Mouse (Mus musculus): ENCODE data around the gene Fgfr4.

Gene Fgfr4

DNA sequence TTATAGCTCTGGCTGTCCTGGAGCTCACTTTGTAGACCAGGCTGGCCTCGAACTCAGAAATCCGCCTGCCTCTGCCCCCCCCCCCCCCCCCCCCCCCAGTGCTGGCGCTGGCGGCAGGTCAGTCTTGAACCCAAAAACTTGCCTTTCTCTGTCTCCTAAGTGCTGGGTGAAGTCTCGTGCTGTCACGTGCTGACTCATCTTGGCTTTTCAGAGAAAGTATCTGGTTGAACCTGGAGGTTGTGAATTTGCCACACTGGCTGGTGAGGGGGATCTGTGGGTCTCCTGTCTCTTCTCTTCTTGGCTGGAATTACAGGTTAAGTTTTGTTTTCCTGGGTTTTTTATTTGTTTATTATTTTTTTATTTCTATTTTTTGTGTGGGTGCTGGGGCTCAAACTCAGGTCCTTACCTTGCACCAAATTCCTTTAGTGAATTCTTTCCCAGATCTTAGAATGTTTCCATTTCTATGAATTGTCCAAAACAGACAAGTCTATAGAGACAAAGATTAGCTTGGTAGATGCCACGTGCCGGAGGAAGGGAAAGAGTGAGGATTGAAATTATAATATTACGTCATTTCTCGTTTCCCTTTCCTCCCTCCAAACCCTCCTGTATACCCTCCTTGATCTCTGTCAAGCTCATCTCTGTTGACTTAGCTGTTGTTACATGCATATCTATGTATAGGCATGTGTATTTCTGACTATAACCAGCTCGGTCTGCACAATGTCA, 52.4 kb downstream of the Fgfr4 start:
- in situ Hi-C loops (cut with MboI; ENCODE audit: low pct_unique_long_range_greater_than_20kb in 1 of 2, low sequenced_read_pairs in 2 of 2, unreplicated experiment in 1 of 2): no loop called here

DNA sequence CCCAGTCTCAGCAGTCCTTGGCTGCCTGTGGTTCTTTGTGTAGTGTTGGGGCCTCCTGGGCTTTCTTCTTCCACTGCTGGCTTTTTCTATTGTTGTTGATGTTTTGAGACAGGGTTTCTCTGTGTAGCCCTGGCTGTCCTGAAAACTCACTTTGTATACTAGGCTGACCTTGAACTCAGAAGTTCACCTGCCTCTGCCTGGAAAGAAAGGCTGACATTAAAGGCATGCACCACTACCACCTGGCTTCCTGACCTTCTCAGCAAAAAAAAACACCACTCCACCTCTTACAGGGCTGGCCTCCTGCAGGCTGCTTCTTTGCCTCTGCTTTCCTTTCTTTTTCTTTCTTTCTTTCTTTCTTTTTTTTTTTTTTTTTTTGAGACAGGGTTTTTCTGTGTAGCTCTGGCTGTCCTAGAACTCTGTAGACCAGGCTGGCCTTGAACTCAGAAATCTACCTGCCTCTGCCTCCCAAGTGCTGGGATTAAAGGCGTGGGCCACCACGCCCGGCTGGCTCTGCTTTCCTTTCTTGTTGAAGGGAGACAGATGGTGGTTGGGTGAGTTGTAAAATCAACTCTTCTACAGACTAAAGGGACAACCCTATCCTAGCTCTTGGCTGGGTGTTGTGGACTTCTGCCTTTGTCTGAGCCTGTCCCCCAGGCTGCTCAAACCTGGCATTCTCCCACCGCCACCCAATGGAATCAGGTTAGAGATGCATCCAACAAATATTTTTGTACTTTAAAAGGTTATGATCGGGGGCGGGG, 53.2 kb downstream of the Fgfr4 start:
- in situ Hi-C loops (cut with MboI; ENCODE audit: low pct_unique_long_range_greater_than_20kb in 1 of 2, low sequenced_read_pairs in 2 of 2, unreplicated experiment in 1 of 2): no loop called here

DNA sequence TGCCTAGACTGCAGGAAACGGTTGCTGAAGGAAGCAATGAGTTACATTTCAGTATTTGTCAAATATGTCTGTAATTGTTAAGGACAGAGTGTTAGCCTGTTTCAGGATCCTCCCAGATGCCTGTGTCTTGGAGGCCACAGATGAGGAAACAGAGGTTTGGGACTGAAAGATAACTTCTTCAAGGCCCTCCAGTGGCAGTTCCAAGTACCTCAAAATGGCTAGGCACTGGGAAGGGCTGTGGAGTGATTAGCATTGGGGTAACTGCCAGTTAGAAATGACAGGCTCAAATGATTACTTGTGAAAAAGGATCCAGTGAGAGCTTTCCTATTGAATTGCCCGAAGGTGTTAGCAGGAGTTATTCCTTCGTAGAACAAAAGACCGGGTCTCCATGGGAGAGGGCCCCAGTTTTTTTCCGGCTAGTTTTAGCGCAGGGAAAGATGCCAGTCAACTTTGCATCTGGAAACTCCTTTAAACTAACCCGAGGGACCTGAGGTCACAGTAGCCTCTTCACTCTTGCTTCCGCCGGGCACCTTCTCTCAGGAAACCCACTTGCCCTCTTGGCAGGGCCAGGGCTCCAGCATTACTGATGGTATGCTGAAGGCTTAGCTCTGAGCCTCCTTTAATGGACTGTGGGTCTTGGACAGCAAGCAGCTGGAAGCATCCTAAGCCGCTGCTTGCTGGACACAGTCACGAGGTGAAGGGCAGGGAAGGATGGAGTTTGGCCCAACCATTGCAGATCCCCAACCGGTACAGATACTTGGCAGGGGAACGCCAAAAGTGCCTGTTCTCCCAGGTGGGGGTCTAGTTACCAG, 56.6 kb downstream of the Fgfr4 start:
- in situ Hi-C loops (cut with MboI; ENCODE audit: low pct_unique_long_range_greater_than_20kb in 1 of 2, low sequenced_read_pairs in 2 of 2, unreplicated experiment in 1 of 2): no loop called here

DNA sequence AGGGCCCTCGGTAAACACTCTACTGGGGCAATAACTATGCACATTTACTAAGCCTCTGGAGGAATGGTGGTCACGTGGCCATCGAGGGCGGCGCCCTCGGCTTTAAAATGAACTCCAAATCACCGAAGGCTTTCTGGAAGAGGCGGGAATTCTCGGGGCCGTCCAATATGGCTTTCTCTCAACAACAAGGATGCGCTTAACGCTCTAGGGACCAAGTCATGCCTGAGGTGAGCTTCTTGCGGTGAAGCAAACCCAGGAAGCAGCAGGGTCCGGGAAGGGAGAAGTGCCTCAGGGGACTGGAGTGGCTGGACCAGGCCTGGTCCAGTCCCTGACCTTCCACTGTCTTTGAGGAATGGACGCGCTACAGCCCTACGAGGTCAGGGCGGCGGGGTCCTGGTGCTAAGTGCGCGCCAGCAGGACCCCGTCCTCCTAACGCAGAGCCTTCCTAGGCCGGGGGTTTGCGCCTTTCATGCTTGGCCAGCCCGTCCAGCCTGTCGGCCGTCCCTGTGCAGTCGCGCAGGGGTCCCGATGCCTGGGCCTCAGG, 57.3 kb downstream of the Fgfr4 start, which contains the start of gene Nsd1:
Gene Nsd1, plus strand, starts transcription at position 134 of the 544 bp plus-strand sequence.
- in situ Hi-C loops (cut with MboI; ENCODE audit: low pct_unique_long_range_greater_than_20kb in 1 of 2, low sequenced_read_pairs in 2 of 2, unreplicated experiment in 1 of 2): no loop called here

DNA sequence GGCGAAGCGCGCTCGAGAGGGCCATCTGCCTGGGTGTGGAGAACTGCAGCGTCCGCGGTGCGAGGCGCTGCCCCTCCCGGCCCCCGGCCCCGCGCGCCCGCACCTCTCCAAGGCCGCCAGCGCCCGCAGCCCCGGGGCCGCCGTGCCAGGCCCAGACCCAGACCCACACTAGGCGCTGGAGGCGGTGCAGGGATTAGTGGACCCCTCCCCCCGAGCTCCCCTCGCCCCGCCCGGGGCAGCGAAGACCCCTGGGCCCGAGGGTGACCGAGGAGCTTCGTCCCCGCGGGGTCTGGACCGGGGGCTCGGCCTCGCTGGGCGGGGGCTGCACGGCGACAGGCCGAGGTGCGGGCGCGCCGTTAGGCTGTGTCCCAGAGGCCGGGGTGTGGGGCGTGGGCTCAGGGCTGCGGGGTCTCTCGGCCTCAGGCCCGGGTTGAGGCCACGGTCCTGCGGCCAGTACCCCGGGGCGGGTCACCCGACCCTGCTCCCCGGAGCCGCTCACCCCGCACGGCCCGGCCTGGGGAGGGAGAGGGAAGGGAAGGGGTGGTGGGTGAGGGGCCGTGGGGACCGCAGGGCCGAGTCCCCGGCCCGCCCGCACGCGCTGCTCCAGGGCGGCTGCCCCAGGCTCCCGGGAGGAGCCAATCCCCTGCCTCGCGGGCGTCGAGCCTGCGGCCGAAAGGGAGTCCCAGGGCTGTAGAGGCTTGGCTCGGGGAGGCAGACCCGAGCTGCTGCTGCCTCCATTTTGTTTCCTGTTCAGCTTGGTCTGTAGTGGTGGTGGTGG, 57.9 kb downstream of the Fgfr4 start:
- in situ Hi-C loops (cut with MboI; ENCODE audit: low pct_unique_long_range_greater_than_20kb in 1 of 2, low sequenced_read_pairs in 2 of 2, unreplicated experiment in 1 of 2): no loop called here

DNA sequence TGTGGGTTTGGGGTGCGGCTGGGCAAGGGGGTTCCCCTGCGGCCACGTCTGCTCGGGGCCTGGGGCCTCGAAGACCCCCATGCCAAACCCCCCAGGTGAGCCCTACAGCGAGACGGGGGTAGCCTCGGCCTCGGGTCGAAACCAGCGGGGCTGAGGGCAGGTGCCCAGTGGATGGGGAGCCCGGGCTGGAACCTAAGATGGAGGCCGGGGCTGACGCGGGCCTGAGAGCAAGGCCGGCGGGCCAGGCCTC, 58.5 kb downstream of the Fgfr4 start:
- in situ Hi-C loops (cut with MboI; ENCODE audit: low pct_unique_long_range_greater_than_20kb in 1 of 2, low sequenced_read_pairs in 2 of 2, unreplicated experiment in 1 of 2): no loop called here

DNA sequence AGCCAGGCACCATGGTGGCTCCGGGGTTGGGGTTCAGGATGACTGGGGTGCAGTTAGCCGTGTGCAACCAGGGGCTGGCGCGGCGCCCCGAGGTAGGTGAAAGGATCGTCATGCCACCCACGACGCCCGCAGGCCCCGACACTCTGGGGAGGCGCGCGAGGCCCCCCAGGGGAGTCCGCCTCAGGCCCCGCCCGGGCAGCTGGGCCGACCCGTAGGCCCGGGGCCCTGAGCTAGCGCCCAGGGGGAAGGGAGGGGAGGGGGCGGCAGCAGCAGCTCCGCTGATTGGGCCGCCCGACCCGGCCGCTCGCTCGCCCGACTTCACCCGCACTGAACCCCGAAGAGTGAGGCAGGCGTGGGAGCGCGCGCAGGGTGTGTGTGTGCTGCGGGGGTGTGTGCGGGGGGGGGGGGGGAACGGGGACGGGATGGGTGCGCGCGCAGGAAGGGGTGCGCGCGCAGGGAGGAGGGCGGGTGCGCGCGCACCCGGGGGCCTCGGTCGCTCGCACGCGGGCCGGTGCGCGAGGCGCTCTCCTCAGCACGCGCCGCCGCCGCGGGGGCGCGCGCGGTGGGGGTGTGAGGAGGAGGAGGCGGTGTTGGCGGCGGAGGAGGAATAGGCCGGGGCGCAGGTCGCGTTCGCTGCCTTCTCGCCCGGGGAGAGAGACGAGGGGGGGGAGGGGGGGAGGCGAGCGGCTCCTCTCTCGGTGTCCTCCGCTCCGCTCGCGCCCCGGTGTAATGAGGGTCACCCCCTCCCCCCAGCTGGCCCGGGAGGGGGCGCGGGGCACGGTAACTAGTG, 59.0 kb downstream of the Fgfr4 start:
- in situ Hi-C loops (cut with MboI; ENCODE audit: low pct_unique_long_range_greater_than_20kb in 1 of 2, low sequenced_read_pairs in 2 of 2, unreplicated experiment in 1 of 2): no loop called here

DNA sequence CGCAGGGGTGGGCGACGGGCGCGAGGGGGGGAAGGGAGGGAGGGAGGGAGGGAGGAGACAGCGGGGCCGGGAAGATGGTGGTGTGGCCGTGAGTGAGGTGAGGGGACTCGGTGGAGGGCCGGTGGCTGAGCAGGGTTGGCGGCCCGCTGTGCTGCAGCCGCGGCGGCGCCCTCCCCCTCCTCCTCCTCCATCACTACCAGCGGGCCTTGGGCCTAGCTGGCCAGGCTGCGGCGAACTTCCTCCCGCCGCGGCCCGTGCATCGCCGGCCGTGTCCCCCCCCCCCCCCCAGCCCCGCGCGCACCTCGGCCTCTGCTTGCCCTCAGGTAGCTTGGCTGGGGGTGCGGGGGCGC, 59.5 kb downstream of the Fgfr4 start:
- in situ Hi-C loops (cut with MboI; ENCODE audit: low pct_unique_long_range_greater_than_20kb in 1 of 2, low sequenced_read_pairs in 2 of 2, unreplicated experiment in 1 of 2): no loop called here

DNA sequence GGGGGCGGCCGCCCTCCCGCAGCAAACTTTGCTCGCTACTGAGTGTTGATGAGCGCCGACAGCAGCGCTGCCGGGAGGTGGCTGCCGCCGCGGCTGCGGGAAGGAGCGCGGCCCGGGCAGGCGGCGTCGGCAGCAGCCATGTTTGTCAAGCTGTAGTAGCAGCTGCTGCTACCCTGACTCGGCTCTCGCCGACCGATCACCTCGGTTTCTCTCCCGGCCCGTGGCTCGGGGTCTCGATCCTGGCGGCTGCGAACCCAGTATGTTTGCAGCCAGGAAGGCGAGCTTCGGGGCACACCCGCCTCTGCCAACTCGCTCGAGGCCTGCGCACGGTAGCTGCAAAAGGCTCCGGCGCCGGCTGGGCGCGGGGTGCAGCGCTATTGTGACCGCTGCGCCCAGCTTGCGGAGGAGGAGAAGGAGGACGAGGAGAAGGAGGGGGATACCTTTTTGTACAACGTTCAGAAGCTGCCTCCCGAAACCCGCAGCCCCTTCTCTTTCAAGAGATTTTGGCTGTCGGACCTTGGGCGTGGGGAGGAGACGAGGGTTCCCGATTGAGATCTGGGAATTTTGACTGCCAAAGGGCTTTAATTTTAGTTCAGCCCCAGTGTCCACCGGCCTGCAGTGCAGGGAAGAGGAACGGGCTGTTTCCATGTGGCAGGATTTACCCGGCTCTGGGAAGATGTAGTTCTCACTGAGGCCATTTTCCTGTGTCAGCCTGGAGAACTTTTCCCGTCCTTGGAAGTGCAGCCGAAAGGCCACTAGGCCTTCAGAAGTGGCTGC, 60.1 kb downstream of the Fgfr4 start:
- in situ Hi-C loops (cut with MboI; ENCODE audit: low pct_unique_long_range_greater_than_20kb in 1 of 2, low sequenced_read_pairs in 2 of 2, unreplicated experiment in 1 of 2): no loop called here

DNA sequence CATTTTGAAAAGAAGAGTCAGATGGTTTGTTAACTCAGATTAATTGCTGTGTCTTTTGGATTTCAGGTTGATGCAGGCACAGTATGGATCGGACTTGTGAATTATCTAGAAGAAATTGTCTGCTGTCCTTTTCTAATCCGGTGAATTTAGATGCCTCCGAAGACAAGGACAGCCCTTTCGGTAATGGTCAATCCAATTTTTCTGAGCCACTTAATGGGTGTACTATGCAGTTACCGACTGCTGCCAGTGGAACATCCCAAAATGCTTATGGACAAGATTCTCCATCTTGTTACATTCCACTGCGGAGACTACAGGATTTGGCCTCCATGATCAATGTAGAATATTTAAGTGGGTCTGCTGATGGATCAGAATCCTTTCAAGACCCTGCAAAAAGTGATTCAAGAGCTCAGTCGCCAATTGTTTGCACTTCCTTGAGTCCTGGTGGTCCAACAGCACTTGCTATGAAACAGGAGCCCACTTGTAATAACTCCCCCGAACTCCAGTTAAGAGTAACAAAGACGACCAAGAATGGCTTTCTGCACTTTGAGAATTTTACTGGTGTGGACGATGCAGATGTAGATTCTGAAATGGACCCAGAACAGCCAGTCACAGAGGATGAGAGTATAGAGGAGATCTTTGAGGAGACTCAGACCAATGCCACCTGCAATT, 60.8 kb downstream of the Fgfr4 start:
- in situ Hi-C loops (cut with MboI; ENCODE audit: low pct_unique_long_range_greater_than_20kb in 1 of 2, low sequenced_read_pairs in 2 of 2, unreplicated experiment in 1 of 2): no loop called here

All from mouse embryonic stem cell (cell line).